Mouse (Mus musculus) spleen, postnatal 14 days (tissue): ENCODE data around the gene Copz2.
"Not testable (repeated sequence)": the region's sequence is repeated elsewhere in the genome, so short reads cannot be mapped to it uniquely, and the experiment has no call there.

Experiments
- DNase-seq, 2 experiments: peaks; one replicate each; pipeline ENCODE4 v3.0.0; 2021 to 2022; ENCODE audit warnings: low spot score in 2 of 2

Copz2 gene

DNA sequence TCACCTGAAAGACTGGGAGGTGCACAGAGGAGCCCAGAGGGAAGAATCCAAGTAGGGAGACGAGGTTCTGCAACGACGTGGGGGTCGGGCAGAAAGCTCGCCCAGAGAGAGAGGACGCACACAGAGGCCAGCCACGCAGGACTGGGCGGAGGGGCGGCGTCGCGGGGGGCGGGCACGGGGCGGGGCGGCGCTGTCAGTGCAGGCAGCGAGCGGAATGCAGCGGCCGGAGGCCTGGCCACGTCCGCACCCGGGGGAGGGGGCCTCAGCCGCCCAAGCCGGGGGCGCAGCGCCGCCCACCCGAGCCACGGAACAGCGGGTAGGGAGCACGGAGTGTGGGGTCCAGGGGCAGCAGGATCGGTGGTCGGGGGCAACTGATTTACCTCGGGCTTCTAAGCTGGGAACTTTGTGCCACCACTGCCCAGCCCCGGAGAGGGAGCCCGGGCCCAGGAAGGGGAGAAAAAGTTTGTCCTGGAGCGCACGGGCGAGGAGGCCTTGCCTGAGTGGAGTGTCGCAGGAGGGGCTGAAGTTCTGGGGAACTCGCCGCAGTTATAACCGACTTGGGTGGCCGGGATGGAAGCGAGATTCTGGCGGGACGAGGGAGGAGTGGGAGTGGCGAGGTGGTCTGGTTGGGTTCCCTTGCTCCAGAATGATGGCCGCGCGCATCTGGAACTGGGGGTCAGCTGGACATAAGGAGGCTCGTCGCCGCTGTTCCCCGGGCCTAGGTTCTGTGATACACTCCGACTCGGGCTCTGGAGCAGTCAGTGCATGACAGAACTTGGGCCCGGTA, at the start of gene Copz2:
Copz2 (plus strand) TSS at position 190 of the 787 bp plus-strand sequence.
- DNase-seq, result no peak

DNA sequence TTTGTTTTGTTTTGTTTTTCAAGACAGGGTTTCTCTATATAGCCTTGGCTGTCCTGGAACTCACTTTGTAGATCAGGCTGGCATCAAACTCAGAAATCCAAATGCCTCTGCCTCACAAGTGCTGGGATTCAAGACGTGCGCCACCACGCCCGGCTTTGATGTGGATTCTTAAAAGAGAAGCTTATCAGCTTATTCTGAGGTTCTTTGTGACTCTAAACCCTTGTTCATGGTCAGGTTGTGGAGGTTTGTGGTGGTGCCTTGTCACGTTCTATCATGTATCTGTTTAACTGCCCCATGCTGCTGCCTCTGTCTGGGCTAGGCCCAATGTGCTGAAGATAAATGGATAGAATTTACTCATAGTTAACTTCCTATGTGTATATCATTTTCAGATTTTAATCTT, 44.1 kb upstream of the Copz2 start:
- no peak for DNase-seq

DNA sequence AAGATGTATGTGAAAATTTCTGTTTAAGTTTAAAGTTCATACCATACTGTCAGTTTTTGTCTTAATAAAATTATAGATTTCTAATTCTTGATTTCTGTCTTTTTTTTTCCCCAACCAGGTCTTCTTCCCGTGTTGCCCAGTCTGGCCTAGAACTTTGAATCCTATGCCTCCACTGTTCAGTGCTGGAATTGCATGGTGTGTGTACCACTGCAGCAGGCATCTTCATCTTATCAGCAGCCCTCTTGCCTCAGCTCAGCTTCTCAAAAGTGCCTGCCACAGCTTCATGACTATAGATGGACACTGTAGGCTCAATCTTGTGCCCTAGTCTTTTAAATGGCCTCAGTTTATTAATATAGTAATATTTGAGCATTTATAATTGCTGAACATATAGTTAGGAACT, 41.6 kb upstream of the Copz2 start:
- DNase-seq, result no peak

DNA sequence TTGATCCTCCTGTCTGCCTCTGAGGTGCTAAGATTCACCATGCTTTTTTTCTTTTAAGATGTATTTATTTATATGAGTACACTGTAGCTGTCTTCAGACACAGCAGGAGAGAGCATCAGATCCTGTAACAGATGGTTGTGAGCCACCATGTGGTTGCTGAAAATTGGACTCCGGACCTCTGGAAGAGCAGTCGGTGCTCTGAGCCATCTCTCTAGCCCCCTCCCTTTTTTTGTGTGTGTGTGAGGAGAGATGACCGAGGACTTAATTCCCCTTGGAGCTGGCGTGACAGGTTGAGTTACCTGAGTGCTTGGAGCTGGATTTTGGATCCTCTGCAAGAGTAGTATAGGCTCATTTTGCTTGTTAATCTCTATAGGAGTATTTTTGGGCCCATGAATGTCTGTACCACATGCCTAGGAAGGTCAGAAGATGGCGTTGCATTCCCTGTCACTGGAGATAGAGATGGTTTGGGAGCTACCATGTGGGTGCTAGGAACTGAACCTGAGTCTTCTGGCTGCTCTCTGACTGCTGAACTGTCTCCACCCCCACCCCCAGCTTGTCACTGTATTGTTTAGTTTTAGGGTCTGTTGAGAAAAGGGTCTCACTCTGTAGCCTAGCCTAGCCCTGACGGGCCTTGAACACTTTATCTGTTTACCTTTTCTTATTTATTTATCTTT, 40.0 kb upstream of the Copz2 start:
- DNase-seq, result no peak

DNA sequence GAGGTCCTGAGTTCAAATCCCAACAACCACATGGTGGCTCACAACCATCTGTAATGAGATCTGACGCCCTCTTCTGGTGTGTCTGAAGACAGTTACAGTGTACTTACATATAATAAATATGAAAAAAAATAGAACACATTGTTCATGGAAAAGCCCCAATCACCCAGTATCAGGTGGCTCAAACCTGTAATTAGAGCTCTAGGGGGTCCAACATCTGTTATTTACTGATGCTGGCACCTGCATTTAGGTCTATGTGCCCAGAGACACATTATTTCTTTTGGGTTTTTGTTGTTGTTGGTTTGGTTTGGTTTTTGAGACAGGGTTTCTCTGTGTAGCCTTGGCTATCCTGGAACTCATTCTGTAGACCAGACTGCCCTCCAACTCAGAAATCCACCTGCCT, 38.5 kb upstream of the Copz2 start:
- not testable (repeated sequence) for DNase-seq

DNA sequence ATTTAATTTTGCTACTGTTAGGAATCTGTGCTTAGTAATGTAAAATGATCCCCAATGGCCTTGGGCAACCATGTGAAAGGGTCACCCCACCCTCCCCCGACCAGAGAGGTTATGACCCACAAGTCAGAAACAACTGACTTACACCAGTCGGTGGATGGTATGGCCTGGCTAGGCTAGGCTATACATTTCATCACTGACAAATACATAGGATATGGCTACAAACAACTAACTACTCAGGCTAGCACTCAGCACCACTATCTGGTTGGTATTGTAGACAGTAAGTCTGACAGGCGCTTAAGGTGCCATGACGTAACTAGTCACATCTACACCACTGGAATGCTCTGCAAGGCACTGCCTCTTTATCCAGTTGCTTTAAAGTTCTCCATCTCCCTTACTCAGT, 36.2 kb upstream of the Copz2 start:
- no peak for DNase-seq

DNA sequence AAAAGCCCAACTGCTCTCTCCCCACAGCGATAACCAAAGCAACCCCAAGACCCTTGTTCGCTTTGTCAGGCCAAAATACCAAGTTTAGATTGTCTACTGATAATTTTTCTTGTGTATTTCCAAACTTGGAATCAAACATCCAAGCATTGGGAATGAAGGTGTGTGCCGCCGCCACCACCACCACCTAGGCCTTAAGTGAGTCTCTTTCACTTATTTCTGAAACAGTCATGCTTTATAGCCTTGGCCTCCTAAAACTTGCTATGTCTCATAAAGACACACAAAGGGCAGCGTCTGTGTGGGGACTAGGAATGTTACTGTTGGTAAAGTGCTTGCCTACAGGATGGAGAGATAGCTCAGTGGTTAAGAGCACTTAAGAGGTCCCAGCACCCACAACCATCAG, 35.8 kb upstream of the Copz2 start:
- DNase-seq, result no peak

DNA sequence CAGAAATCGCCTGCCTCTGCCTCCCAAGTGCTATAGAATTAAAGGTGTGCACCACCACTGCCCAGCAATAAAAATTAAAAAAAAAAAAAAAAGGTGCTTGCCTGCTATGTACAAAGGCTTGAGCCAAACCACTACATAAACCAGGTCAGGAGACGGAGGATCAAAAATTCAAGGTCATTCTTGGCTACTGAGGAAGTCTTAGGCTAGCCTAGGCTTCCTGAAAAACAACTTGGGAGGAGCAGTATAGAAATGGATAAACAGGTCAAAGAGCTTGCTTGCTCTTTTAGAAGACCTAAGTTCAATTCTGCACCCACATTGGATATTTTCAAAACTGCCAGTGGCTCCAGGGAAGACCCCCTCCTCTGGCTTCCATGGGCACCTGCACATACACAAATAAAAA, 35.2 kb upstream of the Copz2 start:
- DNase-seq, result no peak

DNA sequence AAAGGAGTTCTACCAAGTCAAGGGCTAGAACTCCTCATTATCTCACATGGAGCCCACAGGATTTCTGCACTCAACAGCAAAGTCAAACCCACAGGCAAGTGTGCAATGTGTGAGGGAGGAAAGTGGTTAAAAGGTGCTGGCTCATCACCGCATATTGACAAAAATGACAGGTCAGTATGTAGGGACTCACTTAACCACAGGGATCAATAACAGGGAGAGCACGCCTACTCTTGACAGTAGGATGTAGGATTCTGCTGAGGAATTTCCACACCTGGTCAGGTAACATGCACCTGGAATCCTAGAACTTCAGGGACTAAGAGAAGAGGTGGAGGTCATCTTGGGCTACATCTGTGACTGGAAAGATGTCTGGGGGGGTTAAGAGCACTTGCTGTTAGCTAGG, 33.8 kb upstream of the Copz2 start:
- DNase-seq, result no peak

DNA sequence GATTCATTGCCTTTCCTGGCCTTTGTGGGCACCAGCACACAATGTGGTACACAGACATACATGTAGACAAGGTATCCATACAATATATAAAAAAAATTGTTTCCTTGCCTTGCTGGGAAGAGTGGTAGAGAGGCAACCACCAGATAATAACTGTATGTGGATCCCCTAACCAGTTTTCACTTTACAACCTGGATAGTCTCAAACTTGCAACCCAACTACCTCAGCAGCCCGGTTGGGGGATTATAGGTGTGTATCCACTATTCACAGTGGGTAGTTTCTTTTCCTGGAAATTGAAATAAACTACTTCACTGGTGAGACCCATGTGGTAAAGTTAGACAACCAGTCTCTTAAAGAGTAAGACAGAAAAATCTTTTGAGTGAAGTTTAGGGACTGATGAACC, 33.2 kb upstream of the Copz2 start:
- DNase-seq, result no peak

DNA sequence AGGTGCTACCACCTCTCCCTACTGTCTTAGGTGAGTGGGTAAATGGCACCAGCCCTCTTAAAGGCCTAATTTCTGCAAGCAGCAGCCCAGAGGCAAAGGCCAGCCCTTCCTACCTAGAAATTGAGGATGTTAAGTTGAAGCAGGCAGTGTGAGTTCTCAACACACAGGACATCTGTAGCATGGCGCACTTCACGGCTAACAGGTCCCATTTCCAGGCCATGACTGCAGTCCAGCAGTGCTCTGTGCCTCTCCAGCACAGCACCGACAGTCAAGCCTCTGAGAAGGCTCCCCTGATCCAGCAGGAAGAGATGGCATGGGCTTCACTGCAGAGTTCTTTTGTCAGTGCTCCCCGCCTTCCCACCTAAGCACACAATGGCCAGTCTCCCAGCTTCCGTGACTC, 32.7 kb upstream of the Copz2 start:
- DNase-seq, result no peak

DNA sequence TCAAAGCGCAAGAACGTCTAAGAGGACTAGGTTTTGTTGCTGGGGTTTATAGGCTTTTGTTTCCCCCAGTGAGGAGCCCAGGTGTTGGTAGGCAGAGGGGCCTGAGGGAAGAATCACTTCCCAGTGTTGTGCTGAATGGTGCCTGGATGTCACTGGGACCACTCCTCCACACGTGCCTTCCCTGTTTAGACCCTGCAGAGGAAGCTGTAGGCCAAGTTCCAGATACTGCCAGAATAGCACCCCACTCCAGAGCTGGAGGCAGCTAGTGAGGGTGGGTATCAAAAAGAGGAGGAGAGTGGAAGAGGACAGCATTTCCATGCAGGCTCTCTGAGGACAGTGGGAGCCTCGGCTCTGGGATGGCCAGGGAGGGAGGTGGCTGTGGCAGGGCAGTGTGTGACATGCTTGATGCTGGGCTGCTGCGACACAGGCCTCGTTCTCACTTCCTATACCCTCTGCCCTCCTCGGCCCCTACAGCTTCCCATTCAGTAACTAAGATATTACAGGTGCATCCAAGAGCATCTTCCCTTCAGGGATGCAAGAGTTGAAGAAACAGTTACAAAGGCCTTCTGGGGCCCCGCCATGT, 31.5 kb upstream of the Copz2 start:
- no peak for DNase-seq

DNA sequence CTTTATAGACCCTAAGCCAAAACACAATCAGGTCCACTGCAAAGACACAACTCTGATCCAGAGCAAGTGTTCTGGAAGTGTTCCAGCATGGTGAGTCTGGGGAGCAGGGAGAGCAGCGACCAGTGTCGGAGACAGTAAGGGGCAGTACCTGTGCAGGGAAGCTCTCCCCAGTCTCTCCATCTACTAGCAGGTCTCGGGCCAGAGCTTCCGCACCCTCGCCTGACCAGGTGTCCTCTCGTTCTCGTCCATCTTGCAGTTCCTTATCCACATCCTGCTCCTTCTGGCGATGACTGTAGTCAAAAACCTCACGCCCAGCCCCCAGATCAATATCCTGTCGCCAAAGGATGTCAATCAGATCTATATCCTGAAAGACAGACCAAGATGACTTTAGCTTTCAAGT, 27.7 kb upstream of the Copz2 start:
- DNase-seq, result no peak

DNA sequence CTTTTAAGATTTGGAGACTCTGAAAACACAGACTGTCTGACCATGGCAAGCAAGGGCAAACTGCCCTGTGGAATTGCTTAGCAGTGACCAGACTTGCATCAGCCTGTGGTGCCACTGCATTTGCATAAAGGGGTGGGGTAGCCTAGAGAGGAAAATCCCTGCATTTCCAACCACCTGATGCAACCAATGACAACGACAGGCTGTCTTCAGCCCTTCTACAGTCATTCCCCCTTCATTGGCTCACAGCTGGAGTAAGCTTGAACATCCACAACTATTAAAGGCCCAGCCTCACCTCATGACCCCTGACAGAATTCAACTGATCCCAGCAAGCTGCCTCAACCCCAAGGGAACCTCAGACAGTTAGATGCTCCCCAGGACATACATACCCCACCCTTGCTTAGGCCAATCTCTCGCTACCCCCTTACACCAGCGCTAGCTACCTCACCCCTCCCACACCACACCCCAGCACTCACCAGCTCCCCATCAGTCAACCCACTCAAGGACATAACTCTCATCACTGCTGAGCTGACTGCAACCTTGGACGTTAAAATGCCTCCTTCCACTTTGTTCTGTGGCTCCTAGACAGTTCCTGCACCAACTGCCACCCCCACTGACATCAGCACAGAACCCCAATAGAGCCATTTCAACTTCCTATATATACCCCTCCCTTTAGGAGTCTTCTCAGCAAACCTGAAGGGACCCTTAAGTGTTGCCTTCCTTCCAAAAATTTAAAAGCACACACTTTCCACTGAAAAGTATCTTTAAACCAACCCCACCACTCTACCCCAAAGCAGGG, 26.8 kb upstream of the Copz2 start:
- DNase-seq, result no peak

DNA sequence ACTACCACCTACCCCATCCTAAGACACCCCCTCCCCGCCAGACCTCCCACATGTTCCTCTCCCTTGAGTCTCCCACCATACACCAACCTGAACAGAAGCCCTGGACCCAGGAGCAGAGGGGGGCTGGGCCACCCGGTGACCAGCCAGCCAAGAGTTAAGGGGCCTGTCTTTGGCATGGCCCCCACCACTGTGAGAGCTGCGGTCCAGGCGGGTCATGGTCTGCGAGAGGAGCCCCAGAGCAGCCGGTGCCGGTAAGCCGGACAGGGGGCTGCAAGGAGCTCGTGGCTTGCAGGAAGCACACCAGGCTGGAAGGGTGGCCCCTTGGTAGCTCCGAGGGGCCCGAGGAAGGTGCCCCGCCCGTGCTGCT, 26.2 kb upstream of the Copz2 start:
- no peak for DNase-seq

DNA sequence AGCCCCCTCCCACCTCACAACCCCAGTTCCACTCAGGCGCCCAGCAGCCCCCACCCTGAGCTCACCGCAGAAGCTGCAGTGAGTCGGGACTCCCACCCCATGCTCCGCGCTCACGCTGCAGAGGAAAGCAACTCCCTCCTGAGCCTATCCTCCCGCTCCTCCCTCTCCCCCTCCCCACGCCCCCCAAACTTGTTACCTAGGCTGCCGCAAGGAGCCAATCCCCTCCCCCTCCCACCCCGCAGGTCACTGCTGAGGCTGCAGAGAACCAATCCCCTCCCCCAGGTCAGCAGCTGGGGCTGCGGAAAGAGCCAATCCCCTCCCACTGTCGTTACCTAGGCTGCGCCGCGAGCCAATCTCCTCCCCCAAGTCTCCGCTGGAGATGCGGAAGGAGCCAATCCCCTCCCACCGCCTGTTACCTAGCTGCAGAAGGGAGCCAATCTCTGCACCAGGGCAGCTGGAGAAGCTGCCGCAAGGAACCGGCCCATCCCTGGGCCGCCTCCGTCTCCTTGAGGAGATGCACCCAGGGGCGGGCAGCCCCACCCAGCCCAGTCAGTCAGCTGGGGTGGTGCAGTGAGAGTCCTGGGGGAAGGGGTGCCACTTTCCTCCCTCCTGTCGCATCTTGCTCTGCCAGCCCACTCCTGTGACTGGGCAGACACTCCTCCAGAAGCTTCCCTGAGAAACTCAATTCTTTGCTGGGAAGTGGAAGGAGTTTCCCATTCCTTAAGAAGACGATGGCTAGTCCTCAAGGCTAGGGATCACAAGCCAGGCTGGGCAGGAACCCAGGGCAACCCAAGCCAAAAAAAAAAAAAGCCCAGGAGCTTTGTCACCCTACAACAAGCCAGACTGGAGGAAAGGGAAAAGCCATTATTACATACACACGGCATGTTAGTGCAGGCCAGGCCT, 25.5 kb upstream of the Copz2 start:
- DNase-seq, result peak; percentile 68 to 74

DNA sequence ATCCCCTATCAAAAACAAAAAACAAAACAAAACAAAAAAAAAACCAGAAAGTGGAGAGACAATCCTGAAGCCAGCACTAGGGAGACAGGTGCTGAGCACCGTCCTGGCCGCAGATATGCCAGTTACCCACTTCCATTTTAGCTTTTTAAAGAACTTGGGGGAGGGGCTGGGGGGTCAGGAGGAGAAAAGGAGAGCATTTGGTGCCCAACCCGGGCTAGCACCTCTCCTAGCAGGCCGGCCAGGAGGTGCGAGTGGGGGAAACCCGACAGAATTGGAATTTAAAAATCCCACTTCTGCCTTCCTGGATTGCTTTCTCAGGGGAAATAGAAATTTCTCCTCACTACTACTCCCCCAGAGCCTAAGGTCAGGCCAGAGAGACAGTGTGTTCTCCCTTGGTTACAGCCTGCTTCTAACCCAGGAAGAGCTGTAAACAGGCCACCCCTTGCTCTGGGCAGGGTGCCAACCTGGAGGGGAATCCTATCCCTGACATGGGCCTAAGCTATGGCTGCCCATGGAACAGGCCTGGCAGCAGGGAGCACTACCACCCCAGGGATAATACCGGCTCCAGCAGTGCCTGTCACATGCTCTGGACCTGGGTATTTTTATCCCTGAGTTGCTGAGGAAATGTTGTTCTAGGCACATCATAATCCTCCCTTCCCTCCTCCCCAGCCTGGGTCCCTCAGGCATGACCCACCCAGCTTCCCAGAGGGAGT, 24.7 kb upstream of the Copz2 start:
- DNase-seq, result no peak

DNA sequence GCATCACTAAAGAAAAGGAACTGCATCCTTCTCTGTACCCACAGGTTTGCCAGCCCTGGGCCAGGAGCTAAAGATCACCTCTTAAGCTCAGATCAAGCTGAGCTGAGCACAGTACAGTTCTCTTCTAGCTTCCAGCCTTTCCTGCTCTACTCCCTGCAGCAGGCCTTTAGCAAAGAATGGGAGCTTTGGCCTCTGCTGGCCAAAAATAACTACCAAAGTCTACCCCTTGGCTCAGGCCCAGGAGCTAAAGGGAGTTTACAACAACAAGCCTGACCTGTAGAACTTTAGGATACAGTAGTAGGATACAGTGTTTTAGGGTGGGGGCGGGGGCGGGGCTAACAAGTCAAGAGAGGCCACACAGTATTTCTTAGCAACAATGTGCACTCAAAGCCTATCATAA, 23.2 kb upstream of the Copz2 start:
- DNase-seq, result no peak

DNA sequence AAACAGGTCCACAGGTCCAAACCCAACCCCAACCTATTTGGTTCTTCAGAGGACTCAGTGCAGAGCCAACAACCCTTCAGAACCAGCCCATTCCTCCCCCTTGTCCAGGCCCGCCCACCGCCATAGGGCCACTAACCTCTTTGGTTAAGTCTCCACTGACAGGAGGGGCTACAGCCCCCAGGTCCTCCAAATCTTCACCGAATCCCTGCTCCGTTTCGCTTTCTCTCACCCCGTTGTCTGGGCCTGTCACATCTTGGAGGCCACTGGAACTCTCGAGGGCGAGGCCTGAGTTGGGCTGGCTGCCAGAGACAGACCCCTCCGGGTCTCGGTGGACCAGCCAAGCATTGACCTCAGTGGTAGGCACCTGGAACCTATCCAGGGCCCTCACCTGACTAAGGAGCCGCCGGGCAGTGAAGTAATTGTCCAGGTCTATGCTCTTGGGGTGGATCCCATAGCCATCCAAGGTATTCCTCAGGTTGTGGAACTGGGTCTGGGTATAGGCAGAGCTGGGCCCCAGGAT, 22.5 kb upstream of the Copz2 start:
- no peak for DNase-seq

DNA sequence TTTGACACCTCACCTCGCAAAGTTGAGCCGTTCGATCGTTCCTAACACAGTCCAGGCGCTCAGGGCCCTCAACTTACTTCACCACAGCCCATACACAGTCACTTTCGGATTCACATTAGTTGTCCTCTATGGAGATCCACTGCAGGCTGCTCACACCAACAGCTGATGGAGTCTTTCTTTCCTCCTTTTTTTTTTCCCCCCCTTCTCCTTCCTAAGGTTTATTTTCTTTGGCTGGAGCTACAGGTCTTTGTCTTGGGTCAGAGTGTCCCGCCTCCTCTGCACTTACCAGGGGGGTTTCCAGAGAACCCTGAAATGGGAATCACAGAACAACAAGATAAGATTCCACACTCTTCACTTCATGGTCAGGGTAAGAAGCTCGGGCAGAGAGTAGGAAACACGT, 21.8 kb upstream of the Copz2 start:
- no peak for DNase-seq

DNA sequence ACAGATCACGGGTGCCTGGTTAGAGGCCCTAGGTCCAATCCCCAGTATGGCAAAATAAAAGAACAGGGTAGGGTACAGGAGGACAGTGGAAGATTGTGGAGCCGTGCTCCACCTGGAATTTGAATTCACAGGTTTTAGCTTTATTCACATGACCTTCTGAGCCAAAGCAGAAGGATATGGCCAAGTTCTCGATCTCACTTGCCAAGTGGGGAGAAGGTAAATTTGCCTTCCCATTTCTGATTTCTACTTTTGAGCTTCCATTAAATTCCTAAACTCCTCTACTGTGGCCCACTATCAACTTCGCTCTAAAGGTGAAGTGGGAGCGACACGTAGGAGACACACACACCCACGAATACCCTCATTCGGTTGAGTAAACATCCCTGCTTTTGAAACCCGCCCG, 20.8 kb upstream of the Copz2 start:
- DNase-seq, result no peak
